Mouse (Mus musculus): ENCODE data around the gene Gpatch4. TPM values are rescaled to one million over a fixed set of nuclear protein-coding genes. Genes with fewer than 3 reads are reported as not detected.

Gene Gpatch4
- polyA plus RNA-seq, 1 experiment = 18.9 TPM

DNA sequence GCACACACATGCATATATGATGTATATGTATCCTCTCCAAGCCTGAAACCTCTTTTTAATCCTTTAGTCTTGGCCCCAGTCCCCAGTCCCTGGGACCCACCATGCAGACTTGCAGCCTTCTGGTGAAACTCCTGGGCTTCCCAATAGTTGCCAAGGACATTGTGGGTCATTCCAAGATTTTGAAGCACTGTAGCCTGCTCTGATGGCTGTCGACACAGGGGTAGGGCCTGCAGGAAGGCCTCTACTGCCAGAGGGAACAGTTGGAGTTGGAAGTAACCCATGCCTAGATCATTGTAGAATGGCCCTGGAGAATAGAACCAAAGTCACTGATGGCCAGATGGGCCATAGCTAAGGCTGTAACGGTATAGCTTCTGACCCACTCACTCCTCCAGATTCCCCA lies 31.4 kb downstream of the Gpatch4 start:
- Histone ChIP-seq H3K36me3 (replicated peaks; ENCODE audit: low read length) (no peaks in the 10 kb centered on the region), H3K9me3 (no peaks in the 10 kb centered on the region), H3K4me3 (replicated peaks) (no peak overlapping the region), H3K27me3 (replicated peaks) (peaks cover 69% of the 10 kb centered on the region), H3K4me1 (peaks cover 13% of the 10 kb centered on the region; the same call in 1 of the 2 replicates)
- no peak for TF ChIP-seq GATA1 (IDR thresholded peaks at IDR 0.05; ENCODE audit: borderline replicate concordance, low read length)
- TF ChIP-seq FLI1 (IDR thresholded peaks at IDR 0.05; ENCODE audit: low read length) = no peak

DNA sequence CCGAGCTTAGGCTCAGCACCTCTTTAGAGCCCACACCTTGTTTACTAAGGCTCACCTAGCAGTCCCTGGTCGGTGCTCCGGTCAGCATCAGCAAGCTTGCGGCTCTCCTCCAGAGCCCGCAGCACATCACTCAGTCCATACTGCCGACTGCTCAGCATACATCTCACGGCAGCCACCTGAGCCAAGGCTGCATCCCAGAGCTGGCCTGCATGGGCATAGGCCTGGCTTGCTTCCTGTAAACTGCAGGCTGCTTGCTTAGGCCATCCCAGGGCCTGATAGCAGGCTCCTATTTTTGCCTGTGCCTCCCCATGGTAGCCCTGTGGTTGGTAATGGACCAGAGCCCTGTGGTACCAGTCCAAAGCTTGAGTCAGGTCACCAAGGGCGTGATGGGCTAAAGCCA lies 31.9 kb downstream of the Gpatch4 start:
- Histone ChIP-seq H3K36me3 (replicated peaks; ENCODE audit: low read length) (no peaks in the 10 kb centered on the region), H3K4me3 (replicated peaks) (no peak overlapping the region), H3K9me3 (no peaks in the 10 kb centered on the region), H3K27me3 (replicated peaks) (peaks cover 65% of the 10 kb centered on the region), H3K4me1 (peaks cover 13% of the 10 kb centered on the region; the same call in 1 of the 2 replicates)
- no peak for TF ChIP-seq FLI1 (IDR thresholded peaks at IDR 0.05; ENCODE audit: low read length)
- no peak for TF ChIP-seq GATA1 (IDR thresholded peaks at IDR 0.05; ENCODE audit: borderline replicate concordance, low read length)

DNA sequence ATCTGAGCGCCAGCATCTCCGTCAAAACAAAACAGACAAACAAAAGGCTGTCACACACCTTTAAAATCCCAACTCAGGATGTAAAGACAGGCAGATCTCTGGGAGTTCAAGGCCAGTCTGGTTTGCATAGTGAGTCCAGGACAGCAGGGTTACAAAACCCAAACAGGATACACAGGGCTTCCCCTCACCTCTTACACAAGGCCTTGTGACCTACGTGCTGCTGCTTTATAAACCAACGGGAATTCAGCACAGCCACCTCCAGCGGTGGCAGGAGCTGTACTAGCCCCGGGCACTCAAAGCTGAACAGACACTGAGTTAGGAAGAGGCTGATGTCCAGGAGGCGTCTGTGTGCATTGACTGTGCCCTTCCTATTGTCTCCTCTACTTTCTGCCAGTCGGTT lies 34.5 kb downstream of the Gpatch4 start:
- H3K27me3 ChIP-seq (replicated peaks) = peaks cover 45% of the 10 kb centered on the region
- no peak overlapping the region for H3K4me3 ChIP-seq (replicated peaks)
- peaks cover 15% of the 10 kb centered on the region for H3K4me1 ChIP-seq
- H3K9me3 ChIP-seq = no peaks in the 10 kb centered on the region
- TF ChIP-seq GATA1 (IDR thresholded peaks at IDR 0.05; ENCODE audit: borderline replicate concordance, low read length) (no peak), FLI1 (IDR thresholded peaks at IDR 0.05; ENCODE audit: low read length) (no peak)
- H3K36me3 ChIP-seq (replicated peaks; ENCODE audit: low read length) = no peaks in the 10 kb centered on the region

DNA sequence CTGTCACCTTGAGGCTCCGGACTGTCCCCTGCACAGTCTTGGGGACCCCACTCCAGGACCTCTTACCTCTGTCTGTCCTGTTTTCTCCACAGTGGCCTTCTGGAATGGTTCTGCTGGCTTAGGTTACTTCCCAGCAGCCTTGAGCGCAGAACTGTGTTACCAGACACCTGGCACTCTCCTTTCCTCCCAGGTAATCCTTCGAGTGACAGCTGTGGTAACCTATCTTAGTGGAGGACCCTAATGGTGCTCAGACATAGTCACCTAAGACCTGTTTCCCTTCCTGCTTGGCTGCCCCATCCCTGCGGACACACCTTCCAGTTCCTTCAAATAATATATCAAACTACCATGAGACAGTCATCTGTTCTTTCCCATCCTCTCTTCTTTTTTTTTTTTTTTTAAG lies 35.3 kb downstream of the Gpatch4 start, which contains the start of gene Ttc24:
Gene Ttc24, minus strand, starts transcription at position 101 of the 400 bp plus-strand sequence.
- TF ChIP-seq FLI1 (IDR thresholded peaks at IDR 0.05; ENCODE audit: low read length) = no peak
- TF ChIP-seq GATA1 (IDR thresholded peaks at IDR 0.05; ENCODE audit: borderline replicate concordance, low read length) = no peak
- Histone ChIP-seq H3K36me3 (replicated peaks; ENCODE audit: low read length) (no peaks in the 10 kb centered on the region), H3K4me1 (peaks cover 23% of the 10 kb centered on the region), H3K9me3 (no peaks in the 10 kb centered on the region), H3K27me3 (replicated peaks) (peaks cover 40% of the 10 kb centered on the region), H3K4me3 (replicated peaks) (no peak within 1 kb of the TSS)

DNA sequence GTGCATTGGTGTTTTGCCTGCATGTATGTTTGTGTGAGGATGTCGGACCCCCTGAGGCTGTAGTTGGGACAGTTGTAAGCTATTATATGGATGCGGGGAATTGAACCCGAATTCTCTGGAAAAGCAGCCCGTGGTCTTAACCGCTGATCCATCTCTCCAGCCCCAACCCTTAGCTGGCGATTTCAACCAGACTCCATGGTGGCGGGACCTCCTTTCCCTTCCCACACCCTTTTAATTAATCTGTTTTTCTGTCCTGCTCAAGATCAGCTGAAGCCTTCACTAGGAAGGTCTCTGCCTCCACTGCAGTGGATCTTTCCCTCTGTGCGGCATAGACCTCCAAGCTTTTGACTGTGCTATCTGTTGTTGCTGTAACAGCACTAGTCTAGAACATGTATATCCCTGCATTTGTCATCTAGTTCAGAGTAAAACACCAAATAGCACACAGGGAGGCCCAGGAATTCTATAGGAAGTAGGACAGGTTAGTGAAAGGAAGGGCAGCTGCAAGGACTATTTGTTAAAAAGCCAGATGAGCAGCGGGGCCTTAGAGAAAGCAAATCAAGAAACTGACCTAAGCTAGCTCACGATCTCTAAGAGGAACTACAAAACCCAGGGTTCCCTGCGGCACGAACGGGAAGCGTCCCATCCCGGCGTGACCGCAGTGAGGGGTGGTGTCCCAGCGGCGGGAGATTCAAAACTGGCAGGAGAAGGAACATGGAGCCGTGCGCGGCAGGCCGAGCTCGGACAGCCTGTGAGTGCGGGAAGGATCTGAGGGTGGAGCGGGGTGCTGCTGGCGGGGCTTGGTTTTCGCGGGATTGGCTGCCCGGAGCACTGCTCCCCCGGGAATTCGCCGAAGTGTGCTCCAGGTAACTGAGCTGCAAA lies 38.7 kb downstream of the Gpatch4 start, which contains the start of gene Iqgap3:
Gene Iqgap3, plus strand, starts transcription at position 627 of the 879 bp plus-strand sequence.
- H3K4me3 ChIP-seq (replicated peaks) = peak within 1 kb of the TSS; percentile 93
- peaks cover 15% of the 10 kb centered on the region for H3K36me3 ChIP-seq (replicated peaks; ENCODE audit: low read length)
- peaks cover 28% of the 10 kb centered on the region for H3K4me1 ChIP-seq
- TF ChIP-seq GATA1 (IDR thresholded peaks at IDR 0.05; ENCODE audit: borderline replicate concordance, low read length) (no peak), FLI1 (IDR thresholded peaks at IDR 0.05; ENCODE audit: low read length) (peak; percentile 95; the same call in 1 of the 2 replicates)
- H3K9me3 ChIP-seq = no peaks in the 10 kb centered on the region
- peaks cover 16% of the 10 kb centered on the region for H3K27me3 ChIP-seq (replicated peaks)

DNA sequence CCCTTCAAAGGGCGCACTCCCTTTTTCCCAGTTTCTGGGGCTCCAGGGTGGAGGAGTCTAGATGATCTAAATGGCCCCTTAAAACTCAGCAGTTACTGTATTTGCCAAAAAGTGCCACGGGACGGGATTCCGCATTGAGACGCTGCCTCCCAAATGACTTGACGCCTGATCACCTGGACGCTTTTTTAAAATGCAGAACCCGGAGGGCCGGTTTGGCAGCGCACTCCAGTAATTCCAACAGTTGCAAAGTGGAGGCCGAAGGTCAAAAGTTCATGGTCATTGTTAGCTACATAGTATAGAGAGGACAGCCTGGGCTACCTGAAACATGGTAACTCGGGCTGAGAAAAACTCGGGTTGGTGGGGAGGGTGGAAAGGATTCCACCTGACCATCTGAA lies 39.3 kb downstream of the Gpatch4 start:
- TF ChIP-seq FLI1 (IDR thresholded peaks at IDR 0.05; ENCODE audit: low read length) (no peak), GATA1 (IDR thresholded peaks at IDR 0.05; ENCODE audit: borderline replicate concordance, low read length) (no peak)
- peaks cover 19% of the 10 kb centered on the region for H3K36me3 ChIP-seq (replicated peaks; ENCODE audit: low read length)
- peaks cover 28% of the 10 kb centered on the region for H3K4me1 ChIP-seq
- no peaks in the 10 kb centered on the region for H3K9me3 ChIP-seq
- peak overlapping the region; percentile 93 for H3K4me3 ChIP-seq (replicated peaks)
- H3K27me3 ChIP-seq (replicated peaks) = peaks cover 14% of the 10 kb centered on the region

DNA sequence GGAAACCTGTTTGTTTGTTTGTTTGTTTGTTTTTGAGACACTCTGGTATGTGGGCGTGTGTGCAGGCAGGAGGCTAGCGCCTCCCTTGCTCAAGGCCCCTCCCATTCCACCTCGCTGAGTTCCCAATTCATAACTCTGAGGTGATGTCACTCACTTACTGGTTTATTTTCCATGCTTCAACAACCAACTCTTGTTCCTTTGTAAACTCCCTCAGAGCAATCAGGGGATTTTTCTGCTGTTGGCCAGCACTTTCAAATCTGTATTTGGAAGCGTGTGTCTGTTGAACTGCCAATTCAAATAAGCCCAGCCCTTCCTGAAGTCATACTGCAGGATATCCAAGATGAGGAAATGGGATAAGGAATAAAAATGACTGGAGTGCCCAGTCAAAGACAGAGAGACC lies 39.8 kb downstream of the Gpatch4 start:
- H3K9me3 ChIP-seq = no peaks in the 10 kb centered on the region
- peak overlapping the region; percentile 93 for H3K4me3 ChIP-seq (replicated peaks)
- TF ChIP-seq FLI1 (IDR thresholded peaks at IDR 0.05; ENCODE audit: low read length) (no peak), GATA1 (IDR thresholded peaks at IDR 0.05; ENCODE audit: borderline replicate concordance, low read length) (no peak)
- peaks cover 19% of the 10 kb centered on the region for H3K36me3 ChIP-seq (replicated peaks; ENCODE audit: low read length)
- H3K27me3 ChIP-seq (replicated peaks) = peaks cover 9% of the 10 kb centered on the region
- H3K4me1 ChIP-seq = peaks cover 25% of the 10 kb centered on the region

DNA sequence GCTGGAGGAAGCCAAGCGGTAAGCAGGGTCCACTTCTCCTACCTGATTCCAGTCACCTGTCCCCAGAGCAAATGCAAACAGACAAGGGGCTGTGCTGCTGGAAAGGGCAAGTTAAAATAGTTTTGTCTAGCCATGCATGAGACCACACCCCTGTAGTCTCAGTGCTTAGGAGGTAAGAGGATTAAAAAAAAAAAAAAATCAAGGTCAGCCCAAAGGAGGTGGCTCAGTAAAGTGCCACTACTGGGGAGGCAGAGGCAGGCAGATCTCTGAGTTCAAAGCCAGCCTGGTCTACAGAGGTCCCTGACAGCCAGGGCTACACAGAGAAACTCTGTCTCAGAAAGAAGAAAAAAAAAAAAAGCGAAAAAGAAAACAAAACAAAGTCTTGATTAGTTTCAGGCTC lies 41.1 kb downstream of the Gpatch4 start:
- H3K4me1 ChIP-seq = peaks cover 25% of the 10 kb centered on the region
- TF ChIP-seq GATA1 (IDR thresholded peaks at IDR 0.05; ENCODE audit: borderline replicate concordance, low read length) (no peak), FLI1 (IDR thresholded peaks at IDR 0.05; ENCODE audit: low read length) (no peak)

DNA sequence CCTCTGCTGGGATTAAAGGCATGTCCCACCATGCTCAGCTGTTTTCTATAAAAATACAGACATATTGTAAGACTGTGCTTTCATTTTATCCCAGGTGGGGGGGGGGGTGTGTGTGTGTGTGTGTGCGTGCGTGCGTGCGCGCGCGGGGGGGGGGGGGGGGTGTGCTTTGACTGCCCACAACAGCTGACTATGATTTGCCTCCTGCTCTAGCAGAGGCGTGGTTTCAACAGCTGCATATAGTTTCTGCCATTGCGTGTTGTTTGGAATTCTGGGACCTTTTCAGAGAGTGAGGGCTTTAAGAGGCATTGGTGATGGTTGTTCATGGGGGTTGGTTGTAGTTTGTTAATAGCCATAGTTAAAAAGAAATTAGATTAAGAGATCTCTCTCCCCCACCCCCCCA lies 42.6 kb downstream of the Gpatch4 start:
- H3K27me3 ChIP-seq (replicated peaks) = no peaks in the 10 kb centered on the region
- H3K4me1 ChIP-seq = peaks cover 25% of the 10 kb centered on the region
- peaks cover 41% of the 10 kb centered on the region for H3K36me3 ChIP-seq (replicated peaks; ENCODE audit: low read length)
- H3K9me3 ChIP-seq = no peaks in the 10 kb centered on the region
- TF ChIP-seq GATA1 (IDR thresholded peaks at IDR 0.05; ENCODE audit: borderline replicate concordance, low read length) = no peak
- TF ChIP-seq FLI1 (IDR thresholded peaks at IDR 0.05; ENCODE audit: low read length) = no peak
- H3K4me3 ChIP-seq (replicated peaks) = no peak overlapping the region

More for the DNA sequence above, 41.1 kb downstream of the Gpatch4 start:
- H3K4me3 ChIP-seq (replicated peaks) = no peak overlapping the region
- H3K36me3 ChIP-seq (replicated peaks; ENCODE audit: low read length) = peaks cover 26% of the 10 kb centered on the region
- H3K9me3 ChIP-seq = no peaks in the 10 kb centered on the region
- peaks cover 4% of the 10 kb centered on the region for H3K27me3 ChIP-seq (replicated peaks)

DNA sequence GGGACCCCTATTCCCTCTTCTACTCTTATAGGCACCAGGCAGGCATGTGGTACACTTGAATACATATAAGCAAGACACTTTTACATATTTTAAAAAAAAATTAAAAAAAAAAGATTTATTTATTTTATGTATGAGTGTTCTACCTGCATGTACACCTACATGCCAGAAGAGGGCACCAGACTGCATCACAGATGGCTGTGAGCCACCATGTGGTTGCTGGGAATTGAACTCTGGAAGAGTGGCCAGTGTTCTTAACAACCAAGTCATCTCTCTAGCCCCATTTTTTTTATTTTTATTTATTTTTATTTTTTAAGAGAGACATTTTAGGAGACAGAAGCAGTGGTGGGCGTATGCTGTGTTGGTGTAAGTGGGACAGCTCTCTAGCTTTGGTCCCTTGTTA lies 44.8 kb downstream of the Gpatch4 start:
- H3K4me1 ChIP-seq = peaks cover 10% of the 10 kb centered on the region
- H3K9me3 ChIP-seq = no peaks in the 10 kb centered on the region
- peaks cover 63% of the 10 kb centered on the region for H3K36me3 ChIP-seq (replicated peaks; ENCODE audit: low read length)
- no peak for TF ChIP-seq GATA1 (IDR thresholded peaks at IDR 0.05; ENCODE audit: borderline replicate concordance, low read length)
- TF ChIP-seq FLI1 (IDR thresholded peaks at IDR 0.05; ENCODE audit: low read length) = no peak
- no peaks in the 10 kb centered on the region for H3K27me3 ChIP-seq (replicated peaks)
- no peak overlapping the region for H3K4me3 ChIP-seq (replicated peaks)
